Mouse (Mus musculus) spleen, embryonic (tissue): ENCODE results near the gene Pakap.

Experiments used
- CTCF ChIA-PET: fragments of 350-600 bp; sonication (Branson Sonifier 250); formaldehyde crosslinking; loops from one replicate; lab custom pipeline; 2022; lab: Charles Lee

Pakap gene

DNA sequence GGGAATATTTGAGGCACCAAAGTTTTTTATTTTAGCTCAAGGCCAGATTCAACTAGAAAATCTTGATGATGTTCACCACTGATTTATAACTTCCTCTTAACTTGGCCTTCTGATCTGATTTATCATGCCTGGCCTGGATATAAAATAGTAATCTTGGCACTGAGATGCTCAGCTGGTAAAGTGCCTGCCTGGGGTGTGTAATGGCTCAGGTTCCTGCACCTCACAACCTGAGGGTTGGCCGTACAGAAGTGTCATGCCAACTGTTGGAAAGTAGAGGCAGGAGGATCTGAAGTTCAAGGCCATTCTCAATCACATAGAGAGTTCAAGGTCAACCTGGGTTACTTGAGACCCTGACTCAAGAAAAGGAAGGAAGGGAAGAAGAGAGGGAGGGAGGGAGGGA, 57.3 kb downstream of the Pakap start:
- CTCF ChIA-PET: no interaction called here

DNA sequence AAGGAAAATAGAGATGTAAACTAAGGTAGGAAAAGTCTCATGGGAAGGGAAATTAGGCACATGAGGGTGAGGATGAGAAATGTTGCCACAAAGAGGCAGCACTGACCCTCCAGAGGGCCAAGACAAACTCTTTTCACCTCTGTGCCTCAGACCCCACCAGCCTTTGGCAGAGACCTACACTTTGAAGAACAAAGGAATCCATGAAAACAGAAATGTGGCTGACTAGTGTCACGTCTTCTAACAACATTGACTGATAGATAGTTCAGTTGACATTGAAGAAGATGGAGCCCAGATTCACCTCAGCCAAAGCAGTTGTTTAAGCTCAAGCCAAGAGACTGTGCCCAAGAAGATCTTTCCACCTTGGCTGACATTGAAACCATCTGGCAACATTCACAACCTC, 57.8 kb downstream of the Pakap start:
- CTCF ChIA-PET: no interaction called here

DNA sequence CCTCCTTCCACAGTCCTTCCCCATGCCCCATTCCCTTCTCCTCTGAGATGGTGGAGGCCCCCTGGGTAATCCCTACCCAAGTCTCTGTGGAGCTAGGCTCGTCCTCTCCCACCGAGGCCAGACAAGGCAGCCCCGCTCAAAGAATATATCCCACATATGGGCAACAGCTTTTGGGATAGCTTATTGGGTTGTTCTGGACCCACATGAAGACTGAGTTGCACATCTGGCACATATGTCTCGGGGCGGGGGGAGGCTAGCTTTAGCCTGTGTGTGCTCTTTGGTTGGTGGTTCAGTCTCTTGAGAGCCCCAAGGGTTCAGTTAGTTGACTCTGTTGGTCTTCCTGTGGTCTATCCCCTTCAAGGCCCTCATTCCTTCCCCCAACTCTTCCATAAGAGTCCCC, 58.9 kb downstream of the Pakap start:
- CTCF ChIA-PET: no interaction called here

DNA sequence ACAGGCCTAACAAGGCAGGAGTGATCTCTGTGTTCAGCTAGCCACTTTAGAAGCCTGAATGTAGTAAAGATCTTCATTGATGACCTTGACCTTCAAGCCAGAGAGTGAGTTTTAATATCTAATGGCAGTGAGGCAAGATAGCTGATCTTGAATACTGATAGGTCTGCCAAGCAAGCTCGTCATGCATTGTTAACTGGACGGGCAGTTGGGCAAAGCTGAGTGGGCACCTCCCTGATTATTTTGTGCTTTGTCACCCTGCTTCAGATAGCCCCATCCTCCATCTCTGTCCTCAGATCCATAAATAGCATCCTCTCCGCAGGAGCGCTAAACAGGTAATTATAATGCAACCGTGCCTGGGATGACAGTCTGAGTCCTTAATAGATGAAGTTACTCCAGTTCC, 64.4 kb downstream of the Pakap start:
- CTCF ChIA-PET: no interaction called here

DNA sequence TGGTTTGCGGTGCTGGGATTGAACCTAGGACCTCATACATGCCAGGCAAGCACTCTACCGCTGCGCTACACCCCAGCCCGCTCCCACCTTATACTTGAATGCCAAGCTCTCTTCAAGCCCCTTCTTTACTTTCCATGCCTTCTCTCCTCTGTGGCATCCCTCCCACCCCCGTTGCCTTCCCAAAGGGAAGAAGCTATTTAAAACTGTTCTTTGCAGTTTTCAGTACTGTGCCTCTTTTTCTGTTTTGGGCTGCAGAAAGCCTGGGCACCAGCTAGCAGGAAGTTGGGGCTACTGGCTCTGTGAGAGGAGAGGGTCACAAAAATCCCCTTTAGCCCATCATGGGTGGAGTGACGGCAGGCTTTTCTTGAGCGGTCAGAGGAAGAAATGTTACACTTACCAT, 65.1 kb downstream of the Pakap start:
- CTCF ChIA-PET: no interaction called here

DNA sequence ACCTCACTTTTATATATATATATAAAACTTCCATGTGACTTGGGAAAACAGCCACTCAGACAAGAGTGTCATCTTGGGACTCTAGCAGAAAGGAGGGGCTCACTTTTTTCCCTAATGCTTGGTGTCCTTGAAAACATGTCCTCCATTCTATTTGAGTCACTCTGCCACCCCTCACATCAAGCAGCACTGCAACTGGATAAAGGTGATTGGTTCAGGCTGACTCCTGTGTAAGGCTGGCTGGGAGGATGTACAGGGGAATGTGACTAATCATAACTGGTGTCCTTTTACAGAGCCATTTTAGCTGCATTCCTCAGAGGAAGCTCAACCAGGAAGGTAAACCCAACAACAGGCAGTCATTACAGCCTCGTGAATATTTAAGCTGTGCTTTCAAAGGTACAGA, 67.0 kb downstream of the Pakap start:
- CTCF ChIA-PET: no interaction called here

DNA sequence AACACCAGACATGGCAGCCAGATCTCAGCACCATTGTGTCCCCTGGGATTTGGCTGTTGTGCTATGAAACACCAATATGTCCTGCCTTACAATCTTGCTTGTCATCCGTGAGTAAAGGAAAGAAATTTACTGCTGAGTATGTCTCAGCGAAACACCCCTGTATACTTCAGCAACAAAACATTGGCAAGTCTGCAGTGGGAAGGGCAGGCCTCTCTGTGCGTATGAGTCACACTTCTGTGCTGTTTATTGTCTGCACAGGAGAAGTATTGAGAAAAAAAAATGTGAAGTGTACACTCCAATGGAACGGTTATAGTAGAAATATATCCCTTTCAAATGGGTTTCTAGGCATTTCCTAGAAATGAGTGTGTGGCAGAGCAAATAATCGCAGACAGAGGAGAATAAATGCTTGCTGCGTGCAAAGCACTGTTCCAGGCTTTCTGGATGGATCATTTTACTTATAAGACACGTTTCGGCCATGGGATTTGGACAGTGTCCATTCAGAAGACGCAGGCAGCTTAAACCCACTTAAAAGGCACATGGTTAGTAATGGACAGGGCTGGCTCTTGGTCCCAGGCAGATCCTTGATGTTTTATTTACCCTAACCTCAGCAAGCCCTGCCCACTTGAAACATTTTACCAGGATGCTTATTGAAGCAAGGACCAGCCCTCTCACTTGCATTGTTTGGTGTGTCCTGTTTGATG, 69.0 kb downstream of the Pakap start:
- CTCF ChIA-PET: no interaction called here

DNA sequence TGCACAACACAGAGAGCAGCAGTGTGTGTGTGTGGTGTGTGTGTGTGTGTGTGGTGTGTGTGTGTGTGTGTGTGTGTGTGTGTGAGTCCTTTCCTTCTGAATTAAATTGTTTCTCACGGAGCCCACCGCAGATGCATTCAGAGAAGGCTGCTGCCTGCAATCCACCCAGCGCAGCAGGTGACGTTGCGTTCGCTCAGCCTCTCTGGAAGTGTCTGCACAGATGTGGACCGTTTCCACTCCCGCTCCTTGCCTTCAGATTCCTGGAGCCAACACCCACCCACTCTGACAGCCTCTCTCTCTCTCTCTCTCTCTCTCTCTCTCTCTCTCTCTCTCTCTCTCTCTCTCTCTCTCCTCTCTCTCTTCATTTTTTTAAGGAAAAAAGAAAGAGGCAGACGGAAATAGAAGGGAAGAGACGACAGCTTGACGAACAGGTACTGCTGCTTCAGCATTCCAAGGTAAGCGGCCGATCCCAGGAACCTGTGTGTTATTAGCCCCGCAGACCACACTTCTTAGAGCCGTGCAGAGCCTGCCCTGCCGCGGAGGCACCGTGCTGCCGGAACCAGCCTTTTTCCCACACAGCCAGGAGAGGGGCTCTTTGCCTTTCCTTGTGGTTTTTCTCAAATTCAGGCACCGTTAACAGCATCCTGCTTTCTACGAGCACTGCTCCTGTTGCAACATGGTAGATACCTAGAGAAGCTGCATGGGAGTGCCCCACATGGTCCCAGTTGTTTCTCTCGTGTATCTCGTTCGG, 69.8 kb downstream of the Pakap start:
- CTCF ChIA-PET: interaction anchor here (0.7 kb wide), 1 partner anchor 392 kb away, joined by 4 read pairs; no protein-coding TSS in a partner anchor

DNA sequence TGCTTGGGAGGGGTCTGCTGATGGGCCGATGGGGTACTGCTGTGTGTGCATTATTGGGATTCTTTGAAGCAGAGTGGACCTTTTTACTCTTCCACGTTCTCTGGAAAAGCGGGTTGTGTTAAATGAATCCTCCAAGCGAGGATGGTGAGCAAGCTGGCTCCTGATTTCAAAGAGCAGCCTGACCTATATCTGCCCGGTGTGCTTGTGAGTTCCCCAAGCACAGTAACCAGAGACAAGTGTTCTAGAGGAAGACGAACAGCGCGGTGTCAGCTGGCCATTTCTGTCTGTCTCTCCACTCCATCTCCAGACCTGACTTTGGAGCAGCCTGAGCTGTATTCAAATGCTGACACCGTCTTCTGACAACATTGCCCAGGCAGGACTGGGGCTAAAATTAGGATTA, 71.0 kb downstream of the Pakap start:
- CTCF ChIA-PET: no interaction called here

DNA sequence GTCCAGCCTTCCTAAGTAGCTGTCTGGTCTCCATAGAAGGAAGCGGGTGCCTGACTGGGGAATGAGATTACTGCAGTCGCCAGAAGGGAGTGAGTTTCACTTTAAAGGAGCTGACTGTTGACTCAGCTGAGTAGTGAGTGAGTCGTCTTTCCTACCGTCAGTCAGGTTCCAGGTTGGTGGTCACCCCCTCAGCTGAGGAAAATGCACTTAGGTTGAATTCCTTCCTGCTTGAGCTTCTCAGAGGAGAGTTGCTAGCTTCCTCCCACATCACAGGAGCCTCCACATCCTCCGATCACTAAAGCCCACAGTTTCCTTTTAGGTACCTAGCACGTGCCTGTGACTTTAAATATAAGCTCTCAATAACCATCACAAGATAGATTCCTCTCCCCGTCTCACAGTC, 72.2 kb downstream of the Pakap start:
- CTCF ChIA-PET: no interaction called here

DNA sequence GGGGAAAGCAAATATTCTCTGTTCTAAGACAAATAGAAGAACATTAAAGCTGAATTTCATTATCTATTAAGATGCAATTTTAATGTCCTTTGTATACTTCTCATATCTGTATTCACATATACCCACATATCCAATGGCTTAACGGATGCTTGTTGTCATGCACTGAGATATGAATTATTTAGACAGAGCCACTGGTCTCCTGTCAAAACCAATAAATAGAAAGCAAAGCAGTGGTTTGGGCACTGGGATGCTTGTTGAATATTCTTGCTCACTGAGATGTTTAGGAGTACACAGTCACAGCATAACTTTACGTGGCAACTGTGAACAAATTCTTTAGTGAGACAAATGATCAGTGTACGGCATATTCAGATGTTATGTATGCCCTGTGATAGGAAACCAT, 73.0 kb downstream of the Pakap start:
- CTCF ChIA-PET: no interaction called here

DNA sequence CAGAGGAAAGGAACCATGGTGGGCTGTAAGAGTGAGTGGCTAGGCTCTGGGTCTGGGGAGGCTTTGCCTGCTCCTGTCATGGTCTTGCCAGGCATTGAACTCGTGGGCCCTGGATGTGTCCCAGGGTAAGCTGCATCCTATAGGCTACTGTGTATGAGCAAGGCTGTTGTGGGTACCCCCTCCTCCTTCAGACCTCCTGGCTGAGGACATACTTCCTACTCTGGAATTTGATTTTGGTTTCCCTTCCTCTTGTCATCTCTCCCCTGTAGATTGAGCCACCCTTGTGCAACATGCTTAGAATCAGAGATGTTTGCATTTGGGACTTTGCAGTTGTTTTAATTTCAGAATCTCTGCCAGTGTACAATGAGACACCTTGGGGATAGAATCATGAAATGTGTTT, 83.0 kb downstream of the Pakap start:
- CTCF ChIA-PET: no interaction called here

DNA sequence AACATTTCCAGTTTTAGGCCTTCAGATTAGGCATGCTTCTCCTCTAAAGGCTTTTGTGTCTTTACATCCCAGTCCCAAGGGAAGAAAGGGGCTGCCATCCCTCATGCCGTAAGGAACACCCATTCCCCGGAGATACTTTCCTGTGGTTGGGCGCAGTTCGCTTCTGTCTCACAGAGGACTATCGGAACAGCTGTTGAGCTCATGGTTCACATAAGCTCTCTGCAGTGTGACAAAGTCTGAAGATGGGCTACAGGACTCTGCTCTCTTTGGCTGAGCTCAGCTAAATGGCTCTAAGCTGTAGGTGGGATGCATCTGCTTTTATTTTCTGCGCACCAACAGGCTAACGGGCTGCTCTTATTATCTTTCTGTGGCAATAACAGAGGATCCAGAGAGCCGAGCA, 83.6 kb downstream of the Pakap start:
- CTCF ChIA-PET: no interaction called here

DNA sequence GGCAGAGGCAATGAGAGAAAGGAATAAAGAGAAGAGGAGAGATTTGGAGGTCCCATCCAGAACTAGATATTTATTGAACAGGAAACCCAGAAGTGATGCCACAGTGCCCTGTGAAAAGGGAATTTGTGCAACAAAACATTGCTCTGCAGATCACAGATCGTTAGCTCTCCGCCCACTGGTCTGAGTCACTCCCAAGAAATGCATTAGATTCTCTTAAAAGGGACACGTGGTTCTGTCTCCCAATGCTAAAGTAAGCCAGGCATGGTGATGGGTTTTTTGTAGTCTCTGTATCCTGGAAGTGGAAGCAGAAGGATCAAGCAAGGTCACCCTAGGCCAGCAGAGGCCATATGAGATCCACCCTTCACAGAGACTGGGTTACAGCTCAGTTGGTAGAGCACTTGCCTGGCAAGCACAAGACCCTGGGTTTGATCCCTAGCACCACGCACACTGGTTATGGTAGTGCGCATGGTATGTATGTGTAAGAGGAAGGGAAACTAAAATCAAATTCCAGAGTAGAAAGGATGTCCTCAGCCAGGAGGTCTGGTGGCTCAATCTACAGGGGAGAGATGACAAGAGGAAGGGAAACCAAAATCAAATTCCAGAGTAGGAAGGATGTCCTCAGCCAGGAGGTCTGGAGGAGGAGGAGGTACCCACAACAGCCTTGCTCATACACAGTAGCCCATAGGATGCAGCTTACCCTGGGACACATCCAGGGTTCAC, 84.4 kb downstream of the Pakap start:
- CTCF ChIA-PET: interaction anchor here (0.6 kb wide), 1 partner anchor 182 kb away, joined by 3 read pairs; no protein-coding TSS in a partner anchor

DNA sequence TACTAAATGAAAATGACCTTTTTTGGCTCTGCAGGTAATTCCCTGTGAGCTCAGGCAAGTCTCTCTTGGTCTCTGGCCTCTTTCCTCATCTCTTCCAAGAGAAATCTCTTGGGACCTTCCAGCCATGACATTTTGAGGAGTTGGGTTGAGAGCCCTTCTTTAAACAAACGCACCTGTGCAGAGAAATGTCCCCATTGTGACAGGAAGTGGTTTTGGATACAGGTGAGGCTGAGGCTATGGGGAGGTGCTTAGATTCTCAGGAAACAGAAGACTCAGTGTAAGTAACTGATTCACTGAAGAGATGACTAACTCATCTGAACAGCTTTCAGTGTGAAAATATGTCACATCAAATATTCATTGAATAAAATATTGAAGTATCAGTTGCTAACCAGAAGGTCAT, 88.0 kb downstream of the Pakap start:
- CTCF ChIA-PET: no interaction called here

DNA sequence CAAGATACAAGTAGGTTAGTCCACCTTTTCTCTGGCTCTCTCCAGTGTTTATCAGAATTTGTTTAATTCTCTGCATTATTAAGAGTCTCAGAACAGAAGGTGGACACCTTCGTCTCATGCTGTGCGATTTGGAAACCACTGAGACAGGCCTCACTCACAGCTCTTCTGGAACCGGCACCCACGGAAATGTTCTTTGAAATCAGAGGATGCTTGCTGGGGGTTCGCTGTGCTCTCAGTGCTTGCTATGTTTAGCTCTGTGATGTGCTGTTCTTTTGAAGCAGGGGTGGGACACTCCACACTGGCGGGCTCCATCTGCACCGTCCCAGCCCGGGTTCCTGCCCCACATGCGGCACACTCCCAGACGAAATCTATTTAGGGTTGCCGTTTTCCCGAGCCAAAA, 88.4 kb downstream of the Pakap start:
- CTCF ChIA-PET: no interaction called here

DNA sequence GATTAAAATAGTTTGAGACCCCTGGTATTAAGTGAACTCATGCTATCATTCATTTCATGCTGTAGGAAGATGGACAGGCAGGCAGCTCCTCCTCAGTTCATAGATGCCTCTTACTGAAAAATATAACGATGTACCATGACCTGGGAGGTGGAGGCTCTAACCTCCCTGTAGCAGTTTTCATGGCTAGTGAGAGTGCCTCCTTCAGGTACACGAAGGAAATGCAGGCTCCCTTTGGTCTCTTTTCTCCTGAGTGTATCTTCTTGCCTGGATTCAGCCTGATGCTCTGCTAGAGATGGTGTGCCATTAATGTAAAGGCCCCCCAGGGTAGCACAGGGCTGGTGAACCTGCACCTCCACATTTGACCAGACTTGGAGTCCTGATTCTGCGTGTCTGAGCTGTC, 88.9 kb downstream of the Pakap start:
- CTCF ChIA-PET: no interaction called here

DNA sequence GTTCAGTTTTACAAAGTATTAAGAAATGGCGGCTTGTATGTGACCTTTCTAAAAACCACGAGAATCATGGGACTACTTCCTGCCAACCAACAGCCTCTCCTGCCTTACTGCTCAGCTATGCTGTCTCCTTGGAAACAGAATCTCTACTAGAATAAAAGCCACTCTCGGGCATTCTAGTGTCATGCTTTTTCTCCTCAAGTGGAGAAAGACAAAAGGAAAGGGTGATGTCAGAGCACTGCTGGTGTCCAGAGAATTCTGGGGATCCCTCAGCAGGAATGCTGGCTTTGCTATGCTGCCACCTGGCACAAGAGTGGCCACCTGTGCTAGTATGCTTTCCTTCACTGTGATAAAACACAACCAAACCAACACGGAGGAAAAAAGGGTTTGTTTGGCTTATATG, 92.5 kb downstream of the Pakap start:
- CTCF ChIA-PET: no interaction called here

DNA sequence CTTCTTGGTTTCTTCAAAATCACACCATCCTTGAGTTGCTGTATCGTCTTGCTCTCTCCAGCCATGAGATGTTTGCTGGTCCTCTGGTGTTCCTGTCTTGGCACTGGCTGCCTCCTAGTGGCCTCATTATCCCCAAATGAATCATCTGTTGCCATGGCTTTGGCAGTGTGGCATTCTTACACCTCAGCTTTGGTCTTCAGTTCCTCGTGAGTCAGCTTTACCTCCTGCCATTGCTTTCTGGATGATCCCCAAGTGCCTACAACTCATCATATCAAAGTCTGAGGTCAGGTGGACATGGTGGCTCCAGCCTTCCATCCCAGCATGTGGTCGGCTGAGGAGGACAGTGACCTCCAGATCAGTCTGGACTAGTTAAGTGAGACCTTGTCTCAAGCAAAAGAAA, 98.1 kb downstream of the Pakap start:
- CTCF ChIA-PET: no interaction called here

DNA sequence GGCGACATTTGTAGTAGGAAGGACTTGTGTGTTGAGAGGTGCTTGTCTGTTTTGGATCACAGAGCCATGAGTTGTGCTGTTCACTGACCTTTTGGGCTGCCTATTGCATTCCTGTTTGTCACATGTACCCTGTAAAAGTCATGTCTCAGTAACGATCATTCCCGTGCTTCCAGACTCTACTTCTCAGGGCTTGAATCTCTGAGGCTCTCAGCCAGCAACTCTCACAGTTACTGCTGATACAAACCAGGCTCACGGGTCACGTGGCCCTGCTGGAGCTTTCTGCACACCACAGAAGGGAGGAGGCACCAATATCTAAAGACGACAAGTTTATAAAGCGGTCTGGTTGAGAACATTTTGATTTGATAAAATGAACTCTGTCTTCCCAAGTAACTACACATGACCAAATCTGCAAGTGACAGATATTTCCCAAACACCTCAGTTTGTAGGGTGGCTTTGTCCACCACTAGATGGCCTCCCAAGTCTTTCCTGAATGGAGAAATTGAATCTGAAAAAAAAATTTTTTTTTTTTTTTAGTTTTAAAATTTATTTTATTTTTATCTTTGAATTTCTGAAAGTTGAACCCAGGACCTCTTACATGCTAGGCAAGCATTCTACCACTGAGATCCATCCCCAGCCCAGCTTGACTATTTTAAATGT, 103.0 kb downstream of the Pakap start:
- CTCF ChIA-PET: interaction anchor here (1.2 to 1.7 kb wide), 2 partner anchors 99 to 234 kb away, joined by 3 to 4 read pairs; no protein-coding TSS in a partner anchor

DNA sequence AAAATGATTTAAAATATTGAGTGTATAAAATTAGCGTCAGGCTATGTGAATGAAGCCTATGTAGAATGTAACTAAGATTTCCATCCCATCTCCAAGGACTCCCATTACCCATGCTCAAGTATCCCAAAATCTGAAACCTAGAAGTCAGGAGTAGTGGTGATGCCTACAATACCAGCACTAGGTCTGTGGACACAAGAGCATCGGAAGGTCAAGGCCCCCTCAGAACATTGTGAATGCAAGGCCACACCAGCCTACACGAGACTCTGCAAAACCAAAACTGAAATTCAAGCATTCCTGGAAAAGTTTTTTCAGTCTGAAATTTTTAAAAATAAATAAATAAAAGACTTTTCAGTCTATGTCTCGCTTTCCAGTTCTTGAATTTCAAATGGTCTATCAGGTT, 104.6 kb downstream of the Pakap start:
- CTCF ChIA-PET: interaction anchor here (0.7 to 1.7 kb wide), 5 partner anchors 29 to 207 kb away, joined by 3 to 4 read pairs (median 3); no protein-coding TSS in a partner anchor
